Mouse (Mus musculus) 3T3-L1 (cell line): Measurements from ENCODE around the gene Fas.

Experiments used
- DNase-seq: peaks from one replicate; pipeline ENCODE4 v3.0.0-alpha.2; 2015; ENCODE audit warnings: low read depth, low spot score

The Fas gene

DNA sequence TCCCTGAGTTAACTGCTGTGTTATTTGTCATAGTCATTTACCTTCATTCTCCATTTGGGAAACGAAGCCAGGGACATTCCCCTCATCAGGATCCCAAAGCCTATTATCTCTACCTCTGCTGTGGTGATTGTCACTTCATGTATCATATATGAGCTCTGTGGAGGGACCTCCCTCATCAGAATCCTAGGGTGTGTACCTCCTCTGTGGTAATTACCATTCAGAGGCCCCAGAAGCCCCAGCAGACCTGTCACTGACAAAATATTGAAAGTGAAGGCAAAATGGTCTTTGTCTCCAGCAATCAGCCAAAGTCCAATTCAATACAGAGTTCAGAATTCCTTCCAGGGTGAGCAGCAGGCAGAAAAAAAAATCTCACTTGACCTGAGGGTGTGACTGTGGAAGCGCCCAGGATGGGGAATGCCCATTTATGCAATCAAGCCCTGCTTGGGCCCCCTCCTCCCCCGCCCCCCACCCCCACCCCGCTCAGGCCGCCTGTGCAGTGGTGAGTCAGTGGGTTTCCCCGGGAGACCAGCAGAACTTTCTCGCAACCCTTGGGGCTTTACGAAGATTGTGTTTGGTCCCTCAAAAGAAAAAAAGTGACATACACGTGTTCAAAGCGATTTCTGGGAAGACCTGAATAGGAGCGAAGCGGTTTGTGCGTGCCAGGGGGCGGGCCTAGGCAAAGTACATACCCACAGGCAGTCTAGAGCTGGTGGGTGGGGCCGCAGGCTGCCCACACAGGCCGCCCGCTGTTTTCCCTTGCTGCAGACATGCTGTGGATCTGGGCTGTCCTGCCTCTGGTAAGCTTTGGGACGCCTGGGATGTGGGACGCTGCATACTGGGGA, at the start of gene Fas:
Gene Fas, plus strand, starts transcription at position 719 of the 842 bp plus-strand sequence.
- peak; percentile 93 for DNase-seq

- peak; percentile 79 for DNase-seq
These were observed 49.1 kb upstream of the Fas start for GRCm38 (mm10) chr19:34241247-34241915.

- no peak for DNase-seq
These were observed 47.5 kb upstream of the Fas start for GRCm38 (mm10) chr19:34242925-34243324.

DNA sequence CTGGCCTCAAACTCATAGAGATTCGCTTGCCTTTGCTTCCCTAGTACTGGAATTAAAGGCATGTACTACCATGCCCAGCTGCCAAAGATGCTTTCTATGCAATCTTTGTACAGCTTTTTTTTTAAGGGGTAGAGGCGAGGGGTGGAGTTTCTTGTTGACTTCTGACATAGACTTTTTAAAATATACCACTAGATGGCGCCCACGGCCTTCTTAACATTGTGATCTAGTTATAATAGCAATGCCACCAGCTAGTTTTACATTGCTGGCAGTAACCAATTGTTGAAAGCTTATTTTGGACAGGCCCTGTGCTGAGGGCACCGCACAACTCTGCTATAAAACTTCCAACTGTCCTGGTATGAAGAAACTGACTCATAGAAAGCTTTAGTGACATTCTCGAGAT, 46.4 kb upstream of the Fas start:
- peak; percentile 93 for DNase-seq

GRCm38 (mm10) chr19:34248558-34248957, 41.9 kb upstream of the Fas start:
- DNase-seq: no peak

- no peak for DNase-seq
These were observed 39.8 kb upstream of the Fas start for GRCm38 (mm10) chr19:34250621-34251020.

DNA sequence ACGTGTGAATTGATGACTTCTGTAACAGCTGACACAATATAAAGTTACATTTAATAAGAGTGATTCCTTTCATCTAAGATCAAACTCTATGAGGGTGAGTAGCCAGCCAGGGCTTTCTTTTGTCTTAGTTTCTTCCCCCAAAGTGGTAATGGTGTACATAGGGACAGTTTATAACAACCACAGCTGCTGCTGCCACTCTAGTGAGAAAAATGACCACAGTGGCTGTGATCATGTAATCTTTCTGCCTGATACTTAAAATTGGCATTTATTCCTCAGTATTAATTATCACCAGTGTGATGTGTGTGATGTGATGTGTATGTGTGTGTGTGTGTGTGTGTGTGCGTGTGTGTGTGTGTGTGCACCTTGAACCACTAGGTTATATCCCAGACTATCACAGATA, 38.6 kb upstream of the Fas start:
- no peak for DNase-seq

- no peak for DNase-seq
These were observed 38.0 kb upstream of the Fas start for GRCm38 (mm10) chr19:34252450-34252849.

DNA sequence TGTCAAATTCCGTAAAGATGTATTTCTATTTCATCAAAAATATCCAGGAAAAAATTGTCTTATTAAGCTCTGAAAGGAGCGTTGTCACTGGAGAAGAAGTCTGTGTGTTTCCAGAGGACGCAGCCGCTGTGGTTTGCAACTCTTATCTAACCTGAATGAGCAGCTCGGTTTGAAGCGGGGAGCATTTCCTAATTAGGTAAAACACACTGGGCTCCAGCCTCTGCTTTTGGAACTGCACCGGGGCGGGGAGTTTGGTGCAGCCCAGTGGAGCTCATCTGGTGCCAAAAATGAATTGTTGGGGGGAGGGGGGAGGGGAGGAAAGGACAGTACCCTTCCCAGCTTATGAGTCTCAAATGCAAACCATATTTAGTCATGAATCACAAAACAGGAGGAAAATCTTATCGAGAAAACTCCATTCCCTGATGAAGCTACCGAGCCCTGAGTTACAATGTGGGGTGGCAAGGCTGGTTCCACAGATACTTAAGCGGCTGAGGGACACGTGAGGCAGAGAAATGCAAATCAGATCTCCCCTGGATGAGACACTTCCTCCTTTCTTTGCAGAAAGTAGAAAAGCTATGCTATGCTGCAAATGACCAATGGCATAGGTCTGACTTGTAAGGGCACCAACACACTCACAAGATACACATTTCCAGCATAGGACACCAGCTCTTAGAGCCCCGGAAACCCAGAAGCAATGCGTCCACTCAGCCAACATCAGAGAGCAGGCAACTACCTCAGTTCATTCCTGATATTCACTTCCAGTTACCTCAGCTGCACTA, 36.2 kb upstream of the Fas start:
- peak; percentile 73 for DNase-seq

- DNase-seq: peak; percentile 66
These were observed 35.4 kb upstream of the Fas start, which contains the start of gene Acta2 for GRCm38 (mm10) chr19:34254880-34255681. Acta2 (minus strand) TSS chr19:34255590.

GRCm38 (mm10) chr19:34256149-34256548, 34.3 kb upstream of the Fas start:
- no peak for DNase-seq

- no peak for DNase-seq
These were observed 33.5 kb upstream of the Fas start for GRCm38 (mm10) chr19:34256936-34257335.

- peak; percentile 62 for DNase-seq
These were observed 28.0 kb upstream of the Fas start for GRCm38 (mm10) chr19:34262273-34262974.

DNA sequence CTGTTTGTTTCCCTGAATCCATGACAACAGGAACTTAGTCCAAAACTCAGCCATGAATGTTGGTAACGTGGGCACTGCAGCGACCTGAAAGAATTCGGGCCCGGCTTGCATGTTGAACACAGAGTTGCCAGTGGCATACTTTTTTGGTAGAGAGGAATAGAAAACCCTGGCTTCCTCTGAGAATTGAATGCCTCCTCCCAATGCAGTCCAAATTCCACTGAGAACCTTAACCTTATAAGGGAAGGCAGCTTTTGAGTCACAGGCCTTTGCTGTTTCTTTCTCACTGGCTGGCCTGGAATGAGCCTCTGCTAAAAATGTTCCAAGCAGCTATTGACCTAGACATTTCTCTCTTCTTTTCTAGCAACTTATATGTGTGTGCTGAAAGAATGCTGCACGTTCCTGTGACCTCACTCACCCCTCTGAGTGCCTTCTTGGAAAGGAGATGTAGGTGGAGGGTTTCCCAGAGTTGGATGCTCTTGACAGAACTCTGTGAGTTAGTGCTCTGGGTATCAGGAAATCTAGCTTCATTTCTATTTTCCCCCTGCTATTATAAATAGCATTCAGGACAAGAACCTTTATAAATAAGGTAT, 24.8 kb upstream of the Fas start:
- DNase-seq: peak; percentile 75

DNA sequence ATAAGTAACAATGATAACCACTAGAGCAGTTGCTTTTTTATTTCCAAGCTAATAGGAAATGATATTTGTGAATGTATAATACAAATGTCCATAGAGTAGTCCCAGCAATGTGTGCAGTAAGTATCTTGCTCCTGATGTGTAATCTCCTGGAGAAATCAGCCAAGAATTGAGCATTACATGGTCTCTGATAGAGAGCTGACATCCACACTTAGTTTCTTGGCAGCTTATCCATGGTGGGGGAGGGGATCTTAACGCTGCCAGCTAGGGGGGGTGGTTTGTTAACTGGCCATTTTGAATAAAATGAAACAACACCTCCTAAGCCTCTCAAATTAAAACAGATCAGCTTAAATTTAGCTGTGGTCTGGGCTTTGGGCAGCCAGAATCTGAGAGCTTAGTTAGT, 21.5 kb upstream of the Fas start:
- no peak for DNase-seq

GRCm38 (mm10) chr19:34270106-34270726, 20.2 kb upstream of the Fas start:
- peak; percentile 27 for DNase-seq

GRCm38 (mm10) chr19:34270824-34271464, 19.5 kb upstream of the Fas start:
- no peak for DNase-seq

GRCm38 (mm10) chr19:34273073-34273472, 17.4 kb upstream of the Fas start:
- no peak for DNase-seq

DNA sequence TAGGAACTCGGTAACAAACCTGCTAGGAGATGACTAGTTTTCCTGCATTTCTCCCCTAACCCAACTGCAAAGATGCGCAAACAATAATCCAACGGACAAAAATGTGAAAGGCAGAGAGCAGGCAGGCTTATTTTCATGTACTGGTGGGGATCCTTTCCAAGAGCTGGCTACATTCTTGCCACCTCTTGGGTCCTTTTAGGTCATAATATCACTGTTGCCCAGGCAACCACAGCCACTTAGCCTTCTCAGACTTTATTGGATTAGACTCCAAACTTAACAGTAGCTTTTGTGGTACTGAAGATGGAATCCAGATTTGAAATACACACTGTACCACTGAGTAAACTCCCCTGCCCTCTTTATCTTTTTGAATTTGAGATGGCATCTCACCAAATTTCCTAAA, 12.4 kb upstream of the Fas start:
- DNase-seq: no peak
